Mouse (Mus musculus): ENCODE measurements around the gene Rnf31.

GRCm38 (mm10) chr14:55589271-55589670 is 2.2 kb upstream of the Rnf31 start:
- TF ChIP-seq CTCF (IDR thresholded peaks at IDR 0.05; ENCODE audit: low read depth, low read length) (no peak), POLR2A (IDR thresholded peaks at IDR 0.05; ENCODE audit: insufficient read depth, low read length) (no peak)
